Mouse (Mus musculus) gastrocnemius, postnatal 14 days (tissue): ENCODE results near the gene Gm29049. TPM values are rescaled to one million over a fixed set of nuclear protein-coding genes. Genes with fewer than 3 reads are reported as not detected.
"Not testable (repeated sequence)": the region's sequence is repeated elsewhere in the genome, so short reads cannot be mapped to it uniquely, and the experiment has no call there.

ENCODE experiments used
- DNase-seq: peaks from one replicate; pipeline ENCODE4 v3.0.0; 2021; ENCODE audit warnings: mixed read lengths
- intact Hi-C: fragments of 180-260 bp; cut with DNase I; formaldehyde crosslinking; loops from one replicate; pipeline ENCODE4 v1.15.1; 2025; ENCODE audit warnings: low total_unique reads
- long read RNA-seq, 2 experiments: library from polyadenylated mRNA; stranded (forward); transcript quantifications; one replicate each; pipeline ENCODE4 v2.0.0; 2021
- total RNA-seq, 2 experiments: library from RNA; stranded (reverse); gene quantifications; 2 replicates each; pipeline ENCODE4 v1.2.3; 2021

Gene Gm29049
- not detected for total RNA-seq
- long read RNA-seq, experiment 1, result 0 reads
- long read RNA-seq, experiment 2, result 0 reads

- DNase-seq, intact Hi-C loops: not testable (repeated sequence)
These were observed at the start of gene Gm29049 for GRCm38 (mm10) chrY:7997068-7997467. Gm29049 (minus strand) TSS chrY:7997168.

Other genes with a start within 250 kb of the Gm29049 start
- not detected for gene Gm20825, start 74.3 kb upstream of the Gm29049 start, total RNA-seq